Mouse (Mus musculus) left cerebral cortex, adult 2 months (tissue): ENCODE measurements around the gene Nefh. TPM values are rescaled to one million over a fixed set of nuclear protein-coding genes. Genes with fewer than 3 reads are reported as not detected.

Experiments
- DNase-seq, 2 experiments: peaks; one replicate each; pipeline ENCODE4 v3.0.0; 2021 to 2022; ENCODE audit warnings: low spot score in 2 of 2, mixed read lengths in 1 of 2; ENCODE audit errors: extremely low spot score in 1 of 2
- H3K27ac ChIP-seq: fragments of 200-600 bp; 2 replicates; pipeline ENCODE4 v1.8.1; 2022
- H3K4me3 ChIP-seq: fragments of 200-600 bp; 2 replicates; pipeline ENCODE4 v1.8.1; 2022
- CTCF ChIP-seq: fragments of 200-600 bp; IDR thresholded peaks from 2 replicates; pipeline ENCODE4 v1.8.1; 2022; ENCODE audit warnings: antibody characterized with exemption, mild to moderate bottlenecking, moderate library complexity
- intact Hi-C: fragments of 180-260 bp; cut with DNase I; formaldehyde crosslinking; loops from one replicate; pipeline ENCODE4 v1.15.1; 2025
- microRNA-seq, 2 experiments: library from miRNA; unstranded; fragments of <30 nt; microRNA quantifications; one replicate each; pipeline ENCODE4 v1.2.0; 2021
- total RNA-seq, 2 experiments: library from RNA; stranded (reverse); gene quantifications; 2 replicates each; pipeline ENCODE4 v1.2.3; 2021

The Nefh gene
- total RNA-seq, 2 experiments from 2014 or later: 47.9 to 54.5 TPM

GRCm38 (mm10) chr11:4894848-4895816, 52.7 kb downstream of the Nefh start, which contains the start of gene Thoc5:
Gene Thoc5, plus strand, starts transcription at chr11:4895320.
- Histone ChIP-seq H3K4me3 (peak within 1 kb of the TSS; percentile 59), H3K27ac (peak within 1 kb of the TSS; percentile 87)
- peak; percentile 81 to 83 for DNase-seq
- TF ChIP-seq CTCF: no peak
- intact Hi-C loops: no loop called here

Small RNA genes within 50 kb of the gene (microRNA-seq; reads per million reads assigned to microRNA genes)
- 1.5 to 2.6 reads per million in 2 experiments for gene Mir6918

Other genes with a start within 250 kb of the Nefh start
- 100 to 1,000 TPM; 362 to 374 TPM for gene Uqcr10, start 243.7 kb downstream of the Nefh start, total RNA-seq
- 10 to 100 TPM; 31.1 to 33.9 TPM for gene Zmat5, start 243.4 kb downstream of the Nefh start, total RNA-seq
- gene Cabp7, start 201.3 kb downstream of the Nefh start, total RNA-seq: 10 to 100 TPM; 15.6 to 22.7 TPM
- 10 to 100 TPM; 74.3 to 74.7 TPM for gene Nf2, start 98.5 kb downstream of the Nefh start, total RNA-seq
- 10 to 100 TPM; 84.8 to 85.8 TPM for gene Nipsnap1, start 74.1 kb downstream of the Nefh start, total RNA-seq
- gene Thoc5, start 52.7 kb downstream of the Nefh start, total RNA-seq: 10 to 100 TPM; 37.4 to 38.9 TPM
- 100 to 1,000 TPM; 156 to 177 TPM for gene Ap1b1, start 38.8 kb upstream of the Nefh start, total RNA-seq
- 10 to 100 TPM; 71.6 to 84.3 TPM for gene Rasl10a, start 110.1 kb upstream of the Nefh start, total RNA-seq
- 10 to 100 TPM; 92.1 to 95.3 TPM for gene Gas2l1, start 117.3 kb upstream of the Nefh start, total RNA-seq
- gene Rhbdd3, start 150.9 kb upstream of the Nefh start, total RNA-seq: 10 to 100 TPM; 23.7 to 28.0 TPM
- gene Ewsr1, start 151.2 kb upstream of the Nefh start, total RNA-seq: 100 to 1,000 TPM; 309 to 316 TPM
- gene Emid1, start 204.2 kb upstream of the Nefh start, total RNA-seq: 1 to 10 TPM; 6.2 to 8.1 TPM